Mouse (Mus musculus) frontal cortex, postnatal 36 days (tissue): ENCODE measurements around the gene Pla2g6.

ENCODE experiments used
- DNase-seq, 2 experiments: peaks; one replicate each; pipeline ENCODE4 v3.0.0; 2022; ENCODE audit warnings: low spot score in 2 of 2

Gene Pla2g6

DNA sequence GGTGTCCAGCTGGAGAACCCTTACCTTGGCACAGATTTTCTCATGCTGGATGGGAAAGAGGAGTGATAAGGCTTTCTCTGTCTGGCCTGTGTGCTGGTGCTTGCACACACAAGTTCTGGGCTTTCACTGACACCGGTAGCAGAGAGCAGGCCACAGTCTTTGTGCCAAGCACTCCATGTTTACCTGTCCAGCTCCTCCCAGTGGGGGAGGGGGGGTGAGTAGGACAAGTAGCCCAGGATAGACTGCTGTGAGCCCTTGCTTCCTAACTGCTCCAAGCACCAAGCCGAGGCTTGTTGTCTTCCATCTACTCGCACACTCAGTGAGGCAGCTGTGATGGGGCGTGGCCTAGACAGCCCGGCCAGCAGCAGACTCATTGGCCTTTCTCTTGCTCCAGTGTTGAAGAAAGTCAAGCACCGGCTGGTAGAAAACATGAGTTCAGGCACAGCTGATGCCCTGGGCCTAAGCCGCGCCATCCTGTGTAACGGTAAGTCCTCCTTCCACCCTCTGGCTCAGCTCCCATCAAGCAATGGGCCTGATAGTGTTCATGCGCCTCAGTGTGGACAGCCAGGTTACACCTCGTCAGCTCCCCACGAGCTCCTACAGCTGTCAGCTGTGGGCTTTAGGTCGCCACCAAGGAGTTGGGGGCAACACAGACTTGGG is 85.5 kb downstream of the Pla2g6 start:
- no peak for DNase-seq

DNA sequence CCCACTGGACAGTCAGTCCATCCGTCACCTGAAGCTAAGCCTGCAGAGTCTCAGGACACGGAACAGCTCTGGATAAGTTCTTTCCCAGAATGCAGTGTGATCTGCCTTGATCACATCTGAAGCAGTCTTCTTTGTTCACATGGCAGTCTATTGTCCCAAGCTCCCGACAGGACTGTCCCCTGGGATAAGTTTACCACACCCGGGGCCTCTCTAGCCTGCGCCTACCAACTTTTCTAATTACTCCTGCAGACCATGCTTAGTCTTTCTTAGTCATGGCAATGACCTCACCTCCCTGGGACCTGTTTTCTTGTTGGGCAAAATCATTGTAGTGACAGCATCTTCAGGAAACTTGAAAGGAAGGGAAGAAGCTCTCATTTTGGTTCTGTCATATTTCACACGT is 90.2 kb downstream of the Pla2g6 start:
- DNase-seq, result no peak
